Mouse (Mus musculus) megakaryocyte, adult 5-6 weeks (primary cell): ENCODE measurements around the gene Rpl24. TPM values are rescaled to one million over a fixed set of nuclear protein-coding genes. Genes with fewer than 3 reads are reported as not detected.
A peak's percentile ranks its signal among the peaks of the same experiment; 100 is the strongest.
"Not testable (repeated sequence)": the region's sequence is repeated elsewhere in the genome, so short reads cannot be mapped to it uniquely, and the experiment has no call there.

Experiments
- ATAC-seq: 2 replicates; pipeline ENCODE4 v1.8.0; 2016; ENCODE audit warnings: mild to moderate bottlenecking, inconsistent platforms; ENCODE audit not compliant: poor library complexity, severe bottlenecking
- total RNA-seq, 2 experiments: library from RNA; stranded (forward) in 1 of 2; stranded (reverse) in 1 of 2; fragments of 153-499, 151-499 nt in 1 of 2; fragments of 221-1000, 200-1000 nt in 1 of 2; gene quantifications; 2 replicates each; pipeline versions ENCODE4 v1.2.3 to v1.2.4; 2015 to 2017

Rpl24 gene
- total RNA-seq (2015) (891 and 940 TPM in 2 replicates), total RNA-seq (2017) (1,387 and 1,407 TPM in 2 replicates)

DNA sequence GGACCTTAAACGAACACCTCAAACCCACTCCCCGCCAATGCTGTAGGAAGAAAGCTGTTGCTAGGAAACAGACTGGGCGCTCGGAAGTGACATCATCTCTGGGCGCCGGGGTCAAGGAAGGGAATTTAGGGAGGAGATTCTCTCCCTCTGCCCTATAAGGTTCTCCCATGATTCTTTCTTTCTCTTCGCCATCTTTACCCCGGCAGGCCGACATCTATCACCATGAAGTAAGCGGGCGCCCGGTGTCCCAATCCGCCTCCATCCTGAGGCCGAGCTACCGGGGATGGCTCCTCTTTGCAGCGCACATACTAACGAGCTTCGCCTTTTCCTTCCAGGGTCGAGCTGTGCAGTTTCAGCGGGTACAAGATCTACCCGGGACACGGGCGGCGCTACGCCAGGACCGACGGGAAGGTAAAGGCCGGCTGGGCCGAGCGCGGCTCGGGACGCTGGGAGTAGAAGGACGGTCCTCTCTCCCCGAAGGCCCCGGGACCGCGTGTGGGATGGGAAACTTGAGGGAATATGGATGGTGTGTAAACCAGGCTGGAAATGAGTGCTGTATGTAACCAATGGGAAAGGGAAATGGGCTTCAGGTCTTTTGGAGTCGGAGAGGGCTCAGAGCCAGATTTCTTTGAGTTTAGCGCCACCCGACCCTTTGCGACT lies at the start of gene Rpl24:
TSS of gene Rpl24 (plus strand) at position 64 of the 660 bp plus-strand sequence.
- ATAC-seq, result peak; percentile 95

DNA sequence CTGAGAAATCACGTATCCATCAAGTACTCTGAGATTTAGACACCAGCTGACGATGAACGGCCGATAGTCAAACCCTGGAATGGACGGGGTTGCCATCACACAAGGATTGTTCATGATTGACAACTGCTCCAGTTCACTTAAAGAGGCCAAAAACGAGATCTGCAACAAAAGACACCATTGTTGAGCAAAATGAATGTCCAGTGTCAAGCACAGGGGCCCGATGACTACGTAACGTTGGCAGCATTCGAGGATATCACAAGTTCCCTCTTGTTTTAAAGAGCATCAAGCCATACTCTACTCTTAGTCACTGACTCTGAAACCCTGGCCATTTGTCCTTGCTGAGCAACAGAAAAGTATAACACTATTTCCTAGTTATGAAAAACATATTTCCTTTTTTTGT lies 44.0 kb upstream of the Rpl24 start:
- no peak for ATAC-seq

DNA sequence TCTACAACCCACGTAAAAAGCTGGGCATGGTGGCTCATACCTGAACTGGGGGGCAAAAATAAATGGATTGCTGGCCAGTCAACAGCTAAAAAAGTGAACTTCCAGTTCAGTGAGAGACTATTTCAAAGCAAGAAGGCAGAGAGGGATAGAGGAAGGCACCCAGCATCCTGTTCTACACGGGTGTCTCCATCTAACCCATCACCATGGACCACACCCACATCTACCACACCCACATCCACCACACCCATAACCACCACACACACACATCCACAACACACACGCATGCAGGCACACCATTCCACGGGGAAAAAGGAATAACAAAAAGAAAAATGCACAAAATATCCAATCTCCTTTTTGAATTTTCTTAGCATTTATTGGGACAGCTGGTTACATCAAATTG lies 42.1 kb upstream of the Rpl24 start:
- ATAC-seq, result peak; percentile 45; the same call in 1 of the 2 replicates

DNA sequence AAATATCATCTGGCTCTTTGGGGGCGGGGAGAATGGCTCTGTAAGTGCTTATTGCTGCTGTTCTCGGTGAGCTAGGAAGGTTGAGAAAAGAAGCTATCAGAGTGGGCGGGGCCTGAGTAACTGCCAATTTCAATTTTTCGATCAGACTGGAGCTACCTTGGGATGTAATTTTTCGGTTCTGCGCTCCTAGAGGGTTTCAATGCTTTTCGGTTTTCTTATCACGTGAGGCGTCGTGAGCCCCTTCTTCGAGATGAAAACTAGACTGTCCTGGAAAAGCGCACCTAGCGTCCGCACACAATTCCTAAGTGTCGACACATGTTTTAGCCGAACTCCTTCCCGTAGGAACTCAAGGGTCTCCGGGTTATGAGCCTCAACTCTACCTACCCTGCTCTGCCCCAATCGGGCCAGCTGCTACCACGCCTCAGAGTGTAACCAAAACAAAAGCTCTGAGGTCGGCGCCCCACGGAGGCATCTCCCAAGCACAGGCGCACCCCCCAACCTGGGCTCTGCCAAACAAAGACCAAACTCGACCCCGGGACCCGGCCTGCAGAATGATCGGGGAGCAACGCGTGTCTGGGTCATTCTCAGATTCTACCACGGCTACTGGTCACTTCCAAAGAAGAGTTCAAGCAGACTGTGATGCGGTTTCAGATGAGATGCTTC lies 32.3 kb upstream of the Rpl24 start:
- ATAC-seq, result peak; percentile 31

DNA sequence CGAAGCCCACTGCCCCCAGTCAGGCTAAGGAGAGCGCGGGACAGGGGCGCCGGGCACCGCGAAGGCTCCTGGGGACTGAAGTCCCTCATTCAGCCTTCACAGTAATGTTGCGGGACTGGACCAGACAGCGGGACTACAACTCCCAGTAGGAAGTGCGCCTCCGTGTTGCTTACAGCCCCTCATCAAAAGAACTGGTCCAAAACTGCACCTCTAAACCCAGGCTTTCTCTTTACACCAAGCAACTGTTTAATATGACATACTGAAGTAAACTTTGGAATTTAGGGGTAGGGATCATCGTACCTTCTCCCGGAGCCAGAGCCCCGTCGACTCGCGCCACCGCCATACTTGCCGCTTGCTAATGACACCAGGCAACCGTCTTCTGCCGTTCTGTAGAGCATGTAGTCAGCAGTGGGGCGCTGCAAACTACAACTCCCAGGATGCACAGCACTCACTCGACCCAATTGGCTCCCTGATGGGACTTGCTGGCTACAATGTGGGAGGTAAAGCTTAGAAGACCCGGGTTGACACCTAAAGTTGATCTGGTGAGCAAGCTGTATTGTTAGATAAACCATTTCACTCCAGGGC lies 31.5 kb upstream of the Rpl24 start, which contains the start of gene Cep97:
TSS of gene Cep97 (minus strand) at position 403 of the 585 bp plus-strand sequence.
- ATAC-seq, result peak; percentile 95

DNA sequence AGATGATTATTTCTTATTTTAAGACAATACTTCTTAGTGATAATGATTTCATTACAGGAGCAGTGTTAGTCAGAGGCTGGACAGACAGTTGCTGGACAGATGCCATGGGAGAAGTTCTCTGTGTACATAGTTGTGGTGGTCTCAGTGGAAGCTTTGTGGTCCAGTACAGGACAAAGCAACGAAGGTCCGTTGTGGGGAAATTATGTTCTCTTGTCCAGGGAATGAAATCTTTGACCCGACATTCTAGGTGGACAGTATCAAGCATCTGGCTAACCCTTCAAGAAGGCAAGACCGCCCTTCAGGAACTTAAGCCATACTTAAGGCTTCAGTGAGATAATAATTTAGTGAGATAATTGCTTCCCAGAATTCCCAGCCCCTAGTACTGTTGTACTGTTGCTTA lies 27.3 kb upstream of the Rpl24 start:
- ATAC-seq, result no peak

DNA sequence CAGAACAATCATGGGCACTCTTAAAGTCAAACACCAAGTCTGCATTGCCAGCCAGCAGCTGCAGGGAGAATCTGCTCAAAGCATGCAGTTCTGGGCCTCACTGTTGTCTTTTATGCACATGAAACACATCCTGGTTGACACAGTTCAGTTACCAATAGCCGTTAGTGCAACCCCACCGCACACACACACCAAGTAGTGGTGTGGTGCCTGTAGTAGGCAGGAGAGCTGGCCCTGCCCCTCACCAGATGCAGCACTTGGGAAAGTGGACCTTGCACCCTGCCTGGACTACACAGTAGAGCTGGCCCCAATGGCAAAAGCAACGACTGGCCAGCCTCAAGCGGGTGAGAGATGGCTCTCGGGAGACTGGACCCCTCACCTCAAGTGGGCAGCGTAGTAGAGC lies 26.4 kb upstream of the Rpl24 start:
- ATAC-seq, result no peak

DNA sequence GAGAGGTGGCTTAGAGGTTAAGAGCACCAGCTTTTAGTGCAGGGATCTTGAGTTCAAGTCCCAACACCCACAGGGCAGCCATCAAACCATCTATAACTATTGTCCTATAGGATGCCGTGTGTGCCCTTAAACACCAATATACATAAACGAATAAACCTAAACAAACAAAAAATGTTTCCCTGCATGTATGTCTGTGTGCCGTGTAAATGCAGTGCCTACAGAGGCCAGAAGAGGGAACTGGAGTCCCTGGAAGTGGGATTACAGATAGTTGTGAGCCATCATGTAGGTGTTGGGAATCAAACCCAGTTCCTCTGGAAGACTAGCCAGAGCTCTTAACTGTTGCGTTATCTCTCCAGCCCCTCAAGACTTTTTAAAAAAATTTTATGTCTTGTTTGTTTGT lies 25.3 kb upstream of the Rpl24 start:
- ATAC-seq, result no peak

DNA sequence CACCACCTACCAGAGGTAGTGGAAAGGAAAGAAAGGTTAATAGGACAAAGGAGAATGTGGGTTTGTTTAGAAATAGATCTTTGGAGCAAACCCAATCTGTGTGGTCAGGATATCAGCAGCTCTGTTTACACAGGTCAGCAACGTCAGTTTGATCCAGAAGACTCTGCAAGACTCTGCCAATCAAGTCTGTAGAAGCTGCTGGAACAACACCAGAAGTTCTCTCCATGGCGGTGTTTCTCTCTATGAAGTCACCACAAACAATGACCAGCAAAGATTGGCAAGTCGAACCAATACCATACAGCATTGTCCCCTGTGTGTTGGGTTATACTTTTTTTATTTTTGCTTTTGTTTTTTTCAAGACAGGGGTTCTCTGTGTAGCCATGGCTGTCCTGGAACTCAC lies 18.8 kb upstream of the Rpl24 start:
- no peak for ATAC-seq

DNA sequence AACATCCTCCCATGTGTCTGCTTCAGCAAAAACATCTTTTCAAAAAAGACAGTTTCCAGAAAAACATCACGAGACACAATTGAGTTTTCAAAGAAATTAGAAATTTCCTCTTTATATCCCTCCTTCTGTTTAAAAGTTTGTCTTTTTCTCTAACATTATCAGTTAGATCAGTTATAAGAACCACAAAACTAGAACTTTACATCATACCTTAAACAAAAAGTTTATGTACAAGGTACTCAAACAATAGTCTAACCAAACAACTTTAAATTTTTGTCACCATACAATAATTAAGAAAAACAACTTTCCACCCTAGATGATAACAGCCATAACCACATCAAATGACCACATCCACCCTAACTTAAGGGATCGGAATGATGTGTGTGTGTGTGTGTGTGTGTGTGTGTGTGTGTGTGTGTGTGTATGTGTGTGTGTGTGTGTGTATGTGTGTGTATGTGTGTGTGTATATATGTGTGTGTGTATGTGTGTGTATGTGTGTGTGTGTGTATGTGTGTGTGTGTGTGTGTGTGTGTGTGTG lies 18.1 kb upstream of the Rpl24 start:
- ATAC-seq, result not testable (repeated sequence)

DNA sequence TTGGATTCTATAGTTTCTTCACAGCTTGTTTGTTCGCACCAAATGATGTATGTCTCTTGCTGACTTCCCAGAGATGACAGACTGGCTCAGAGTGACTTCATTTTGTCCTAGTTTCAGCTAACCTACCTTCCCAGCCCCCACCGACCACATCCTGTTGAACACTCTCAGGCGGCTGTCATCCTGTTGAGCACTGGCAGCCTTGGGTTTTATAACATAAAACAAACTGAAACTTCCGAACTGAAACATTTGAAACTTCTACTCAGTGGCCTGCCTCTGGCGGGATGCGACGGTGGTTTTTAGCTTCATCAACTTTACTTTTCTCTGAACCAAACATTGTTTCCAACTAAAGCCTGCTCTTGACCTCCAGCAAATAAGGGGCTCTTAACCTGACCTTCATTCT lies 17.1 kb upstream of the Rpl24 start:
- peak; percentile 78 for ATAC-seq

DNA sequence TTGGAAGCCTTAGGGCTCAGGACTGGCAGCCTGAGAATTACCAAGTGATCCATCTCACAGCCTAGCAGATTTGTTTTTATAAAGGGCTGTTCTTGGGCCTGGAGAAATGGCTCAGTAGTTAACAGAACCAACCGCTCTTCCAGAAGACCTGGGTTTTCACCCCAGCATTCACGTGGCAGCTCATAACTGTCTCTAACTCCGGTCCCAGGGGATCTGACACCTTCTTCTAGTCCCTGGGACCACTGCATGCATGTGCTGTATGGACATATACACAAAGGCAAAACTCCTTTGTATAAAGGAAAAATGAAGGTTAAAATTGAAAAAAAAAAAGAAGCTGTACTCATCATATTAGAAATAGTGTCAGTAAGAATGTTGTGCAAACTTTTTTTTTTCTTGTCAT lies 15.6 kb upstream of the Rpl24 start:
- no peak for ATAC-seq

DNA sequence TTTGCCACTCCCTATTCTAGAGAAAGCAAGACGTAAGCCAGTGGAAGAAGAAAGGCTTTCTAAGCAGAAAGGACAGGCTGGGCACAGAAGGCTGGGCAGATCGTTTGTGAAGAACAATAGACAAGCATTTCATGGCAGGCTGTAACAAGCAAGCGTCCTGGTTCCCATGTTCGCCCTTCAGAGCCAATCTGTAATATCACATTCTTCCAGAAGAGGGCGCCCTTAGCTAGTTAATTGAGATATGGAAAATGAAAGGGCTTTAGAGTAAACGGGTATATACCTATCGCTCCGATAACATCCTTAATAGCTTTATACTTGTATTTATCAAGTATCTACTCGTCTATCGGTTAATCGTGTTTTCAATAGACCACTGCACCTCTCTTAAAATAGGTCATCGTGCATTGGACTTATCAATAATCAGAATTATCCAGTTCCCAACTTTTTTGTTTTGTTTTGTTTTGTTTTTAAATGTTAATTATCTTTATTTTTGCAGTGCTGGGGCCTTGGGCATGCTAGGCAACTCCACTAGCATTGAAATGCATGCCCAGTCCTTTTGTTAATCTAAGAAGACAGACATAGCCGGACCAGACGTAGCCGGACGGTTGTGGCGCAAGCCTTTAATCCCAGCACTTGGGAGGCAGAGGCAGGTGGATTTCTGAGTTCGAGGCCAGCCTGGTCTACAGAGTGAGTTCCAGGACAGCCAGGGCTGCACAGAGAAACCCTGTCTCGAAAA lies 15.0 kb upstream of the Rpl24 start:
- ATAC-seq, result peak; percentile 90

DNA sequence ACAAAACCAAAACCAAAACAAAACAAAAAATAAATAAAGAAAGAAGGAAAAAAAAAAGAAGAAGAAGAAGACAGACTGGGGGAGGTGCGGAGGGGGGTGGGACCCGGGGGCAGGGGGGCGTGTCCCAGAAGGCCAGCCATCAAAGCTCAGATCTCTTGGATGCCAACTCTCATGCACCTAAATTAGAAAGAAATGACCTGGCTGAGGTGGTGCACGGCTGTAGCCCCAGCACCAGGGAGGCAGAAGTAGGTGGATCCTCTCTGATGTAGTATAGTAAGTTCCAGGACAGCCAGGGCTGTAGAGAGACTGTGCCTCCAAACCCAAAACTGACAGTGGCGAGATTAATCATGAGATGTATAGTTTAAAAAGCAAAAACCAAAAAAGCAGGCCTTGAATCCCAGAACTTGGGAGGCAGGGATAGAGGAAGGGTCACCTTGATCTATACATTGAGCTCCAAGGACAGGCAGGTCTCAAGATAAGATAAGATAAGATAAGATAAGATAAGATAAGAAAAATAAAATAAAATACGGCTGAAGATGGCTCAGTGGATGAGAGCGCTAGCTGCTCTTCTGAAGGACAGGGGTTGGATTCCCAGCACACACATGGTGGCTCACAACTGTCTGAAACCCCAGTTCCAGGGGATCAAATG lies 14.3 kb upstream of the Rpl24 start:
- ATAC-seq, result peak; percentile 7; the same call in 1 of the 2 replicates

DNA sequence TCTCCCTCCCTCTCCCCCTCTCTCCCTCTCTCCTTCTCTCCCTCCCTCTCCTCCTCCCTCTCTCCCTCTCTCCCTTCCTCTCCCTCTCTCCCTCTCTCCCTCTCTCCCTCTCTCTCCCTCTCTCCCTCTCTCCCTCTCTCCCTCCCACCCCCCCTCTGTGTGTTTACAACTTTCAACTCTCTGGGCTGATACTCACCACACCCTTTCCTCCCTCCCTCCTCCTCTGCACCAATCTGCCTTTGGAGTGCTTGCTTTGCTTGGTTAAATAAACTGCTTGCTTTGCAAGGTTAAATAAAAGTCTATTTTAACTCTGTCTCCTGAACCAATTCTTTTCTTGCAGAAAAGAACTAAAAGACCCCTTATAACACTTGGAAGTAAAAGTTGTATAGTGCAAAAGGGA lies 13.3 kb upstream of the Rpl24 start:
- ATAC-seq, result no peak

DNA sequence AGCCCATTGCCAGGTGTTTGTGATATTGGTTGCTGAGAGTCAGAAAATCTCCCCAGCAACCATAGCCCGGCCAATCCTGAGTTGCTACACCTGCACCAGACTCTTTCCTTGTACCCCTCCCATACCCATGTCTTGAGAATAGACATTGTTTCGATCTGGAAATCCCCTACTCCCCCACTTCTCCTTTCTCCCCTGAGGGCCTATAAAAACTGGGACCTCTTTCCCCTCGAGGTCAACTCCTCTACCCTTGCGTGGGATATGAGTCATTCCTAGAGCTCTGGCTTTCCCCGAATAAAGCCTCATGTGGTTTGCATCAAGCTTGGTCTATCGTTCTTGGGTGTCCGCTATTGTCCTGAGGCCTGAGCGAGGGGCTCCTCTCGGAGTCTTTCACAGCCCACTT lies 11.9 kb upstream of the Rpl24 start:
- ATAC-seq, result not testable (repeated sequence)

DNA sequence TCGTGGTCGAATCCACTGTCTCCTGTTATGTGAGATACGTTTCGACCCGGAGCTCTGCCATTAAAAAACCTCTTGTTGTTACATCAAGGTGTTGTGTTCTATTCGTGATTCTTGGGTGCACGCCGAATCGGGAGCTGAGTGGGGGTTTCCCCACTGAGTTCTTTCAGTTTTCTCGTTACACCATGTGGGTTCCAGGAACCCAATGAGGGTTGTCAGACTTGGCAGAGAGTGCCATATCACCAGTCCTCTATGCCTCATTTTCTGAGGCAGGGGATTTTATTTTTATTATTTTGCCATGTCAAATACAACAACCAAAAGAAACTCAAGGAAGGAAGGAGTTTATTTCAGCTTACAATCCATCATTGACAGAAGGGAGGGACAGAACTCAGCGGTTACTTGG lies 3.0 kb upstream of the Rpl24 start:
- ATAC-seq, result not testable (repeated sequence)

DNA sequence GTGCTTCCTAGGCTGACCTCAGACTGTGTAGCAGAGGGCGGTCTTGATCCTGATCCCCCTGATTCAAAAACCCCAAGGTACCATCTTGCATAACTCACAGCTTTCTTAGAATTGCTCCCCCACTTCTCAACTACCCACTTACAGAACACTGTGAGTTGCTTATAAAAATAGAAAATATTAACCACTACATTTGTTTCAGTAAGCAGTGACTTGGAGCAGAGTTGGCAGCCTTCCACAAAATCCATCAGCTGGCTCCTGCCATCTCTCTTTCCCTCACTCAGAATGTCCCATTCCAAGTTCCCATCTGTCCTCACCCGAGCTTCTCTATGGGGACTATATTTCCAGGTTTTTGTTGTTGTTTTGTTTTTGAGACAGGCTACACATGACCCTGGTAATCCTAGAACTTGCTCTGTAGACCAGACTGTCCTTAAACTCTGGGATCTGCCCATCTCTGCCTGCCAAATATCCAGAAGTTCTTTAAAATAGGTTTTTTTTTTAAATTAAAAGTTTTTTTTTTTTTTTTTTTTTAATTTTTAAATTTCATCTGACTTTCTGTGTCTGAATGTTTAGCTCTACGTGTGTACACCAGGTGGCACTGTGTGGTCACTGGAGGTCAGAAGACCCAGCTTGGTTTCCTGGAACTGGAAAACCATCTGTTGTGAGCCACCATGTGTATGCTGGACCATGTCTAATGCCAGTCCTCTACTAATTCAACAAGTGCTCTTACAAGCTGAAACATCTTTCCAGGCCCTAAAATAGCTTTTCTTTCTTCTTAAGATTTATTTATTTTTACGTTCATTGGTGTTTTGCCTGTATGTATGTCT lies 1.7 kb upstream of the Rpl24 start:
- peak; percentile 55 for ATAC-seq

DNA sequence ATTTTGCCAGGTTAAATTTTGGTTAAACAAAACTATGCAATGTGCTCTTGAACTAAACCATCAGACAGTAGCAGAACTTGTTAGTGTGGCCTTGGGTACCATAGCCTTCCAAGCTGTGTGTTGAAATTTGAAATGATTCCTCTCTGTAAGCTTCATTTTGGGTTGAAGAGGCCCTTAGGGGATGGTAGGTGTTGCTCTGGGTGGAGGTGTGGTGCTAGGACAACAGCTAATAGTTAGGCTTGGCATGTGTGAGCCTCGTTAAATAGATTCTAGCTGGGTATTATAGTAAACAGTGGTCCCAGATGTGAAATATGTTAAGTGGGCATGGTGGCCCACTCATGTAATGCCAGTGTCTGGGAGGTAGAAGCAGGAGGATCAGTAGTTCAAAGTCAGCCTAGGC lies 1.1 kb downstream of the Rpl24 start:
- ATAC-seq, result no peak

DNA sequence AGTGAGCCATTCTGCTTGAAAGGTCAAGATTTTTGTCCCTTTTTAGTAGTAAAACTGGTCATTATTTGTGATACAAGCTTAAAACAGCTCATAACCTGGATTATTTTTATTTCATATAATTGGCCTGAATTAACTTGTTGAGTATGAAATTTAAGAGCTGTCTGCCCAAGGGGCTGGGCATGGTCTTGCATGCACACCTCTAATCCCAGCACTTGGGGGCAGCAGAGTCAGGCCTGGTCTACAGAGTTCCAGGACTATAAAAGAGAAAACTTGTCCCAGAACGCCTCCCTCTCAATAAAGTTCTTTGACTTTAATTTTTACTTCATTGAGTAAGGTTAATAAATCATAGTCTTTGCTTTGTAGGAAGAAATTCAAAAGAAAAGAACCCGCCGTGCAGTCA lies 3.1 kb downstream of the Rpl24 start:
- ATAC-seq, result no peak
